Mouse (Mus musculus) Muller cell, postnatal 12 days (primary cell): ENCODE data around the gene Zfp346.
A peak's percentile ranks its signal among the peaks of the same experiment; 100 is the strongest.

Experiments used
- DNase-seq: peaks from one replicate; pipeline ENCODE4 v3.0.0-alpha.2; 2015; ENCODE audit errors: inconsistent ontology term

Gene Zfp346

GRCm38 (mm10) chr13:55152621-55153415 is 47.7 kb downstream of the Zfp346 start, which contains the start of gene Fgfr4:
TSS of gene Fgfr4 (plus strand) at chr13:55152640.
- DNase-seq, result peak; percentile 50

- no peak for DNase-seq
Measured at GRCm38 (mm10) chr13:55153951-55154350, 48.8 kb downstream of the Zfp346 start.

GRCm38 (mm10) chr13:55162365-55162764 is 57.3 kb downstream of the Zfp346 start:
- DNase-seq, result no peak

- no peak for DNase-seq
Measured at GRCm38 (mm10) chr13:55163553-55163952, 58.4 kb downstream of the Zfp346 start.

GRCm38 (mm10) chr13:55165831-55166339 is 60.8 kb downstream of the Zfp346 start:
- no peak for DNase-seq

GRCm38 (mm10) chr13:55166806-55167725 is 62.0 kb downstream of the Zfp346 start:
- no peak for DNase-seq

GRCm38 (mm10) chr13:55167798-55168197 is 62.7 kb downstream of the Zfp346 start:
- DNase-seq, result no peak

- DNase-seq, result no peak
Measured at GRCm38 (mm10) chr13:55168255-55168654, 63.1 kb downstream of the Zfp346 start.

GRCm38 (mm10) chr13:55168958-55169369 is 63.9 kb downstream of the Zfp346 start:
- peak; percentile 59 for DNase-seq

GRCm38 (mm10) chr13:55171517-55172335 is 66.6 kb downstream of the Zfp346 start:
- peak; percentile 84 for DNase-seq

- DNase-seq, result no peak
Measured at GRCm38 (mm10) chr13:55172336-55172770, 67.2 kb downstream of the Zfp346 start.

GRCm38 (mm10) chr13:55174347-55174746 is 69.2 kb downstream of the Zfp346 start:
- DNase-seq, result no peak

- no peak for DNase-seq
Measured at GRCm38 (mm10) chr13:55176265-55176664, 71.2 kb downstream of the Zfp346 start.

- DNase-seq, result no peak
Measured at GRCm38 (mm10) chr13:55177903-55178496, 72.9 kb downstream of the Zfp346 start.

- DNase-seq, result peak; percentile 73
Measured at GRCm38 (mm10) chr13:55178556-55178955, 73.4 kb downstream of the Zfp346 start.

GRCm38 (mm10) chr13:55179591-55179990 is 74.5 kb downstream of the Zfp346 start:
- no peak for DNase-seq

- no peak for DNase-seq
Measured at GRCm38 (mm10) chr13:55181786-55182172, 76.7 kb downstream of the Zfp346 start.

GRCm38 (mm10) chr13:55182173-55182894 is 77.2 kb downstream of the Zfp346 start:
- peak; percentile 87 for DNase-seq

- peak; percentile 9 for DNase-seq
Measured at GRCm38 (mm10) chr13:55183382-55183781, 78.3 kb downstream of the Zfp346 start.
